Comparison of ENCODE assay signal across 12 mouse cellular contexts in genomic region chr7:44823409-44823808, GRCm38 (mm10). TPM values are rescaled to one million over a fixed set of nuclear protein-coding genes. Genes with fewer than 3 reads are reported as not detected.
DNase-seq lines count a peak whose midpoint lies in the region; ATAC-seq and TF ChIP-seq lines count a peak whose summit lies in the region.
"Had no signal": no experiment of that assay in that cellular context is flagged by ENCODE, and none has a peak within 500 bp of the region (broad histone marks: within the 10 kb centered on the region; RNA-seq: fewer than 3 reads in every experiment).

No protein-coding gene starts in this region.

- no peak for ATAC-seq in intestine, postnatal 0 days
- no peak for ATAC-seq in intestine, embryonic 16.5 days
- ATAC-seq in monocyte, adult 5-6 weeks (replicated peaks; ENCODE audit: insufficient number of reproducible peaks, low FRiP score, low TSS enrichment, poor library complexity, severe bottlenecking): no peak
- ATAC-seq: midbrain, embryonic 13.5 days had no signal

- no peaks in the 10 kb centered on the region for H3K9me3 ChIP-seq in intestine, postnatal 0 days (ENCODE audit: control insufficient read depth)
- no peaks in the 10 kb centered on the region for H3K9me3 ChIP-seq in intestine, embryonic 16.5 days (ENCODE audit: control insufficient read depth, low read length)
- H3K9me3 ChIP-seq: embryonic facial prominence, embryonic 15.5 days; midbrain, embryonic 13.5 days had no signal

- H3K27me3 ChIP-seq in intestine, postnatal 0 days (replicated peaks; ENCODE audit: control insufficient read depth, insufficient read depth, low read length): no peaks in the 10 kb centered on the region
- no peaks in the 10 kb centered on the region for H3K27me3 ChIP-seq in intestine, embryonic 16.5 days (replicated peaks; ENCODE audit: control insufficient read depth, insufficient read depth, low read length)
- H3K27me3 ChIP-seq: embryonic facial prominence, embryonic 15.5 days; midbrain, embryonic 13.5 days had no signal

- peaks cover 3% of the 10 kb centered on the region; the same call in 1 of the 2 replicates for H3K36me3 ChIP-seq in intestine, postnatal 0 days (ENCODE audit: control insufficient read depth, insufficient read depth)
- no peaks in the 10 kb centered on the region for H3K36me3 ChIP-seq in intestine, embryonic 16.5 days (ENCODE audit: control insufficient read depth, insufficient read depth, low read length)

- H3K27ac ChIP-seq in intestine, postnatal 0 days (ENCODE audit: low read depth, low read length): no peak overlapping the region
- H3K27ac ChIP-seq in intestine, embryonic 16.5 days (ENCODE audit: low read length): no peak overlapping the region
- H3K27ac ChIP-seq: midbrain, embryonic 13.5 days had no signal

- 28% methylated on average over 7 of the region's 7 CpGs for WGBS in intestine, postnatal 0 days
- 34% methylated on average over 7 of the region's 7 CpGs for WGBS in intestine, embryonic 16.5 days

- H3K4me2 ChIP-seq in intestine, postnatal 0 days (replicated peaks; ENCODE audit: low read depth): no peak overlapping the region
- no peak overlapping the region for H3K4me2 ChIP-seq in intestine, embryonic 16.5 days (ENCODE audit: low read depth, low read length)
- H3K4me2 ChIP-seq: embryonic facial prominence, embryonic 15.5 days; midbrain, embryonic 13.5 days had no signal

- no peak overlapping the region for H3K4me3 ChIP-seq in intestine, postnatal 0 days (ENCODE audit: low read depth, low read length)
- H3K4me3 ChIP-seq in intestine, embryonic 16.5 days (ENCODE audit: low read length): no peak overlapping the region
- H3K4me3 ChIP-seq: embryonic facial prominence, embryonic 15.5 days; midbrain, embryonic 13.5 days had no signal

- H3K4me1 ChIP-seq in intestine, postnatal 0 days (replicated peaks; ENCODE audit: control insufficient read depth, insufficient read depth, low read length): peaks cover 9% of the 10 kb centered on the region; the same call in 1 of the 2 replicates
- H3K4me1 ChIP-seq in intestine, embryonic 16.5 days (ENCODE audit: control insufficient read depth, insufficient read depth, low read length): peaks cover 32% of the 10 kb centered on the region

- DNase-seq in cerebellum, adult 9-11 months: peak; percentile 7
- no peak for DNase-seq in cerebellum, adult 18-20 months
- DNase-seq in thymus, postnatal 4 days: peak; percentile 56
- no peak for DNase-seq in thymus, postnatal 25 days
- no peak for DNase-seq in right cerebral cortex, adult 18-20 months
- DNase-seq: adrenal gland, postnatal 36 days; gastrocnemius, postnatal 25 days had no signal

- TF ChIP-seq CTCF in intestine, postnatal 0 days (IDR thresholded peaks at IDR 0.05; ENCODE audit: low read depth): peak; percentile 50

- H3K9ac ChIP-seq in intestine, postnatal 0 days (ENCODE audit: low read depth, low read length): no peak overlapping the region
- H3K9ac ChIP-seq in intestine, embryonic 16.5 days (ENCODE audit: low read depth, low read length): no peak overlapping the region
- H3K9ac ChIP-seq: embryonic facial prominence, embryonic 15.5 days had no signal

RNA-seq across cellular contexts. Expression of gene Atf5, which starts 7.0 kb away (rescaled TPM):
- 6.5 and 6.6 TPM in 2 replicates for polyA plus RNA-seq in intestine, postnatal 0 days (2015; fragmentation: Nextera tagmentation; extraction: Ambion mirVana)
- polyA plus RNA-seq in intestine, embryonic 16.5 days (2015; fragmentation: Nextera tagmentation; extraction: Ambion mirVana): 4.9 and 5.5 TPM in 2 replicates
- total RNA-seq in monocyte, adult 5-6 weeks (2017): 1.1 to 2.8 TPM (median 2.8 TPM) in 3 replicates

RNA-seq across cellular contexts. Expression of gene Il4i1, which starts 7.2 kb away (rescaled TPM):
- polyA plus RNA-seq in intestine, postnatal 0 days (2015; fragmentation: Nextera tagmentation; extraction: Ambion mirVana): 0.82 and 0.89 TPM in 2 replicates
- 1.5 and 1.8 TPM in 2 replicates for polyA plus RNA-seq in intestine, embryonic 16.5 days (2015; fragmentation: Nextera tagmentation; extraction: Ambion mirVana)
- 1.1 to 5.2 TPM (median 3.7 TPM) in 3 replicates for total RNA-seq in monocyte, adult 5-6 weeks (2017)

RNA-seq across cellular contexts. Expression of gene Nup62, which starts 7.5 kb away (rescaled TPM):
- 28.0 and 28.1 TPM in 2 replicates for polyA plus RNA-seq in intestine, postnatal 0 days (2015; fragmentation: Nextera tagmentation; extraction: Ambion mirVana)
- polyA plus RNA-seq in intestine, embryonic 16.5 days (2015; fragmentation: Nextera tagmentation; extraction: Ambion mirVana): 78.7 and 87.8 TPM in 2 replicates
- 34.3 to 35.3 TPM (median 35.2 TPM) in 3 replicates for total RNA-seq in monocyte, adult 5-6 weeks (2017)

RNA-seq across cellular contexts. Expression of gene Akt1s1, which starts 25.4 kb away (rescaled TPM):
- polyA plus RNA-seq in intestine, postnatal 0 days (2015; fragmentation: Nextera tagmentation; extraction: Ambion mirVana): 71.6 and 76.5 TPM in 2 replicates
- polyA plus RNA-seq in intestine, embryonic 16.5 days (2015; fragmentation: Nextera tagmentation; extraction: Ambion mirVana): 105 and 107 TPM in 2 replicates
- 11.6 to 33.0 TPM (median 13.0 TPM) in 3 replicates for total RNA-seq in monocyte, adult 5-6 weeks (2017)

RNA-seq across cellular contexts. Expression of gene Tbc1d17, which starts 25.5 kb away (rescaled TPM):
- polyA plus RNA-seq in intestine, postnatal 0 days (2015; fragmentation: Nextera tagmentation; extraction: Ambion mirVana): 47.4 and 48.5 TPM in 2 replicates
- polyA plus RNA-seq in intestine, embryonic 16.5 days (2015; fragmentation: Nextera tagmentation; extraction: Ambion mirVana): 73.6 and 77.9 TPM in 2 replicates
- 33.8 to 69.8 TPM (median 57.7 TPM) in 3 replicates for total RNA-seq in monocyte, adult 5-6 weeks (2017)

Comparison
In these comparisons a context has a peak if more than half of its experiments do, and no peak if none do; other contexts are left out.
1. DNase-seq: peak in cerebellum, adult 9-11 months (single experiment) and thymus, postnatal 4 days (single experiment); none in cerebellum, adult 18-20 months (0 of 2), thymus, postnatal 25 days (single experiment) and right cerebral cortex, adult 18-20 months (single experiment).